Comparison of ENCODE assay signal across 8 mouse cellular contexts in genomic region chr4:137941871-137942781, GRCm38 (mm10). TPM values are rescaled to one million over a fixed set of nuclear protein-coding genes. Genes with fewer than 3 reads are reported as not detected.
DNase-seq lines count a peak whose midpoint lies in the region; ATAC-seq lines count a peak whose summit lies in the region.

No protein-coding gene starts in this region.

- no peaks in the 10 kb centered on the region for H3K9me3 ChIP-seq in limb, embryonic 13.5 days
- H3K9me3 ChIP-seq in limb, embryonic 10.5 days (replicated peaks), result 0 out of 2 replicates have a peak, but pooled peaks cover 2% of the 10 kb centered on the region
- no peaks in the 10 kb centered on the region for H3K9me3 ChIP-seq in liver, embryonic 13.5 days (replicated peaks)

- no peak overlapping the region for H3K4me2 ChIP-seq in limb, embryonic 13.5 days (replicated peaks)
- H3K4me2 ChIP-seq in liver, embryonic 13.5 days, result no peak overlapping the region

- DNase-seq in limb, embryonic 10.5 days (ENCODE audit: low spot score), result no peak
- DNase-seq in cerebellum, adult 11-12 months, result peak; percentile 84
- peak; percentile 80 for DNase-seq in gastrocnemius, postnatal 25 days
- DNase-seq in liver, embryonic 13.5 days, result no peak
- DNase-seq in telencephalon, adult 2 months (ENCODE audit: low read depth, low spot score), result peak; percentile 80
- DNase-seq in kidney, postnatal 10 days, result no peak

- no peak overlapping the region for H3K4me3 ChIP-seq in limb, embryonic 13.5 days
- no peak overlapping the region for H3K4me3 ChIP-seq in limb, embryonic 10.5 days
- H3K4me3 ChIP-seq in liver, embryonic 13.5 days (replicated peaks), result no peak overlapping the region

- WGBS in limb, embryonic 13.5 days, result 70% methylated on average over 17 of the region's 17 CpGs
- WGBS in limb, embryonic 10.5 days, result 79% methylated on average over 17 of the region's 17 CpGs
- WGBS in liver, embryonic 13.5 days (ENCODE audit: insufficient replicate concordance), result 71% methylated on average over 17 of the region's 17 CpGs

- H3K36me3 ChIP-seq in limb, embryonic 13.5 days, result peaks cover 96% of the 10 kb centered on the region
- H3K36me3 ChIP-seq in limb, embryonic 10.5 days, result peaks cover 98% of the 10 kb centered on the region
- peaks cover 55% of the 10 kb centered on the region for H3K36me3 ChIP-seq in liver, embryonic 13.5 days

- no peaks in the 10 kb centered on the region for H3K27me3 ChIP-seq in limb, embryonic 13.5 days
- H3K27me3 ChIP-seq in limb, embryonic 10.5 days (ENCODE audit: low read depth, poor library complexity, severe bottlenecking), result no peaks in the 10 kb centered on the region
- H3K27me3 ChIP-seq in liver, embryonic 13.5 days, result no peaks in the 10 kb centered on the region

- 0 out of 2 replicates have a peak overlapping the region, but pooled peaks have one; percentile 25 for H3K9ac ChIP-seq in limb, embryonic 13.5 days
- H3K9ac ChIP-seq in liver, embryonic 13.5 days, result 0 out of 2 replicates have a peak overlapping the region, but pooled peaks have one; percentile 6

- no peaks in the 10 kb centered on the region for H3K4me1 ChIP-seq in limb, embryonic 13.5 days
- H3K4me1 ChIP-seq in limb, embryonic 10.5 days, result peaks cover 3% of the 10 kb centered on the region; the same call in 1 of the 2 replicates
- H3K4me1 ChIP-seq in liver, embryonic 13.5 days (replicated peaks), result peaks cover 25% of the 10 kb centered on the region

- ATAC-seq in limb, embryonic 13.5 days (ENCODE audit: low FRiP score, low read depth), result no peak
- peak; percentile 42; the same call in 1 of the 2 replicates for ATAC-seq in liver, embryonic 13.5 days (ENCODE audit: low read depth)
- no peak for ATAC-seq in inflammation-experienced regulatory T-cells, adult 6 months

- H3K27ac ChIP-seq in limb, embryonic 13.5 days, result no peak overlapping the region
- H3K27ac ChIP-seq in limb, embryonic 10.5 days, result no peak overlapping the region
- H3K27ac ChIP-seq in liver, embryonic 13.5 days, result peak overlapping the region; percentile 23; the same call in 1 of the 2 replicates

RNA-seq across cellular contexts. Expression of gene Eif4g3, which starts 50.7 kb away (rescaled TPM):
- polyA plus RNA-seq in limb, embryonic 13.5 days (2015; fragmentation: Nextera tagmentation; extraction: Ambion mirVana), result 38.4 and 38.6 TPM in 2 replicates
- polyA plus RNA-seq in limb, embryonic 10.5 days (2016; fragmentation: Nextera tagmentation; extraction: Ambion mirVana), result 42.7 and 42.9 TPM in 2 replicates
- total RNA-seq in gastrocnemius, postnatal 25 days (2021), result 10 to 100 TPM; 93.1 to 94.8 TPM
- 7.3 and 7.9 TPM in 2 replicates for polyA plus RNA-seq in liver, embryonic 13.5 days (2015; fragmentation: Nextera tagmentation; extraction: Ambion mirVana)
- polyA plus RNA-seq in inflammation-experienced regulatory T-cells, adult 6 months (2017; shearing (Covaris generic)), result 10 to 100 TPM; 33.8 to 51.8 (median 42.4) TPM

Comparison
In these comparisons a context has a peak if more than half of its experiments do, and no peak if none do; other contexts are left out.
1. DNase-seq: peak in cerebellum, adult 11-12 months (single experiment), gastrocnemius, postnatal 25 days (single experiment) and telencephalon, adult 2 months (single experiment); none in limb, embryonic 10.5 days (single experiment), liver, embryonic 13.5 days (single experiment) and kidney, postnatal 10 days (single experiment).